Mouse (Mus musculus) forebrain, embryonic 10.5 days (tissue): ENCODE results near the gene Fam122b. TPM values are rescaled to one million over a fixed set of nuclear protein-coding genes. Genes with fewer than 3 reads are reported as not detected.
A peak's percentile ranks its signal among the peaks of the same experiment; 100 is the strongest.
"Not testable (repeated sequence)": the region's sequence is repeated elsewhere in the genome, so short reads cannot be mapped to it uniquely, and the experiment has no call there.

Source experiments
- DNase-seq: peaks from one replicate; pipeline ENCODE4 v3.0.0-alpha.2; 2017; ENCODE audit warnings: low spot score; ENCODE audit errors: extremely low spot score
- H3K27ac ChIP-seq: fragments of 300-500 bp; sonication (generic); 2 replicates; pipeline ENCODE4 v1.5.1; 2016; ENCODE audit warnings: mild to moderate bottlenecking
- H3K27me3 ChIP-seq: fragments of 300-500 bp; sonication (generic); 2 replicates; pipeline ENCODE4 v1.6.1; 2016; ENCODE audit warnings: mild to moderate bottlenecking; ENCODE audit not compliant: poor library complexity, severe bottlenecking
- H3K36me3 ChIP-seq: fragments of 300-500 bp; sonication (generic); replicated peaks from 2 replicates; pipeline ENCODE4 v1.6.1; 2016; ENCODE audit warnings: mild to moderate bottlenecking, moderate library complexity
- H3K4me1 ChIP-seq: fragments of 300-500 bp; sonication (generic); 2 replicates; pipeline ENCODE4 v1.6.1; 2016
- H3K4me3 ChIP-seq: fragments of 300-500 bp; sonication (generic); 2 replicates; pipeline ENCODE4 v1.5.1; 2016; ENCODE audit warnings: mild to moderate bottlenecking, moderate library complexity
- H3K9me3 ChIP-seq: fragments of 300-500 bp; sonication (generic); 2 replicates; pipeline ENCODE4 v1.6.1; 2016; ENCODE audit warnings: mild to moderate bottlenecking, moderate library complexity
- WGBS: fragments of 180-500 bp; shearing (Covaris S2); methylation state at CpG from one replicate; pipeline ENCODE4 v1.1.7; 2016; 5-methylcytosine and 5-hydroxymethylcytosine counted together
- polyA plus RNA-seq: library from polyadenylated mRNA; unstranded; fragments of >200 nt; fragmentation: Nextera tagmentation; extraction: Ambion mirVana; gene quantifications from 2 replicates; pipeline ENCODE4 v1.2.1, GENCODE M21; 2016

Gene Fam122b
- polyA plus RNA-seq, result 7.4 and 7.9 TPM in 2 replicates

- 20% methylated on average over 40 of the region's 40 CpGs for WGBS
- no peaks in the 10 kb centered on the region for H3K27me3 ChIP-seq
- no peaks in the 10 kb centered on the region for H3K9me3 ChIP-seq
- H3K36me3 ChIP-seq, result no peaks in the 10 kb centered on the region
- peak within 1 kb of the TSS; percentile 65 for H3K4me3 ChIP-seq
- peak; percentile 84 for DNase-seq
- H3K4me1 ChIP-seq, result peaks cover 15% of the 10 kb centered on the region
- peak within 1 kb of the TSS; percentile 89 for H3K27ac ChIP-seq
Measured at GRCm38 (mm10) chrX:53269289-53270062, at the start of gene Fam122b. Gene Fam122b, minus strand, starts transcription at chrX:53269805.

- H3K4me3 ChIP-seq, result no peak overlapping the region
- no peak for DNase-seq
- H3K4me1 ChIP-seq, result no peaks in the 10 kb centered on the region
- WGBS, result 91% methylated on average over 5 of the region's 5 CpGs
- H3K36me3 ChIP-seq, result no peaks in the 10 kb centered on the region
- no peaks in the 10 kb centered on the region for H3K27me3 ChIP-seq
- H3K27ac ChIP-seq, result no peak overlapping the region
- H3K9me3 ChIP-seq, result no peaks in the 10 kb centered on the region
Measured at GRCm38 (mm10) chrX:53287924-53288323, 18.3 kb upstream of the Fam122b start.

GRCm38 (mm10) chrX:53273124-53273523, 3.5 kb upstream of the Fam122b start, which contains the start of gene Fam122c:
Gene Fam122c, plus strand, starts transcription at chrX:53273424.
- H3K9me3 ChIP-seq, result no peaks in the 10 kb centered on the region
- WGBS, result 50% methylated on average over 1 of the region's 1 CpGs
- H3K27me3 ChIP-seq, result no peaks in the 10 kb centered on the region
- H3K4me1 ChIP-seq, result peaks cover 7% of the 10 kb centered on the region
- no peak for DNase-seq
- H3K27ac ChIP-seq, result no peak within 1 kb of the TSS
- no peaks in the 10 kb centered on the region for H3K36me3 ChIP-seq
- H3K4me3 ChIP-seq, result no peak within 1 kb of the TSS

GRCm38 (mm10) chrX:53271628-53272027, 2.0 kb upstream of the Fam122b start:
- not testable (repeated sequence) for H3K4me3 ChIP-seq, DNase-seq, H3K36me3 ChIP-seq, H3K27me3 ChIP-seq, H3K27ac ChIP-seq, H3K9me3 ChIP-seq
- 84% methylated on average over 3 of the region's 3 CpGs for WGBS
- peaks cover 15% of the 10 kb centered on the region for H3K4me1 ChIP-seq

GRCm38 (mm10) chrX:53270063-53270432, 443 bp upstream of the Fam122b start:
- Histone ChIP-seq H3K4me3 (peak overlapping the region; percentile 65), H3K27me3 (no peaks in the 10 kb centered on the region), H3K4me1 (peaks cover 15% of the 10 kb centered on the region), H3K27ac (peak overlapping the region; percentile 89), H3K36me3 (no peaks in the 10 kb centered on the region), H3K9me3 (no peaks in the 10 kb centered on the region)
- 16% methylated on average over 10 of the region's 10 CpGs for WGBS
- DNase-seq, result no peak

GRCm38 (mm10) chrX:53268856-53269255, 749 bp downstream of the Fam122b start:
- WGBS, result 18% methylated on average over 10 of the region's 10 CpGs
- no peaks in the 10 kb centered on the region for H3K9me3 ChIP-seq
- no peaks in the 10 kb centered on the region for H3K36me3 ChIP-seq
- H3K4me3 ChIP-seq, result peak overlapping the region; percentile 65
- DNase-seq, result peak; percentile 74
- H3K27me3 ChIP-seq, result no peaks in the 10 kb centered on the region
- peaks cover 15% of the 10 kb centered on the region for H3K4me1 ChIP-seq
- peak overlapping the region; percentile 89 for H3K27ac ChIP-seq

- Histone ChIP-seq H3K9me3 (no peaks in the 10 kb centered on the region), H3K27me3 (no peaks in the 10 kb centered on the region), H3K4me3 (no peak overlapping the region), H3K36me3 (no peaks in the 10 kb centered on the region), H3K4me1 (peaks cover 15% of the 10 kb centered on the region), H3K27ac (no peak overlapping the region)
- WGBS, result 73% methylated on average over 9 of the region's 9 CpGs
- DNase-seq, result no peak
Measured at GRCm38 (mm10) chrX:53266186-53266585, 3.4 kb downstream of the Fam122b start.

- H3K27me3 ChIP-seq, result no peaks in the 10 kb centered on the region
- no peak for DNase-seq
- no peaks in the 10 kb centered on the region for H3K9me3 ChIP-seq
- H3K4me1 ChIP-seq, result no peaks in the 10 kb centered on the region
- no peak overlapping the region for H3K27ac ChIP-seq
- H3K36me3 ChIP-seq, result 0 out of 2 replicates have a peak, but pooled peaks cover 2% of the 10 kb centered on the region
- no peak overlapping the region for H3K4me3 ChIP-seq
Measured at GRCm38 (mm10) chrX:53255195-53255594, 14.4 kb downstream of the Fam122b start.

GRCm38 (mm10) chrX:53240011-53240410, 29.6 kb downstream of the Fam122b start, which contains the start of gene Plac1:
Gene Plac1, minus strand, starts transcription at chrX:53240111.
- no peaks in the 10 kb centered on the region for H3K27me3 ChIP-seq
- no peak within 1 kb of the TSS for H3K27ac ChIP-seq
- no peaks in the 10 kb centered on the region for H3K9me3 ChIP-seq
- peaks cover 9% of the 10 kb centered on the region; the same call in 1 of the 2 replicates for H3K4me1 ChIP-seq
- H3K4me3 ChIP-seq, result no peak within 1 kb of the TSS
- no peaks in the 10 kb centered on the region for H3K36me3 ChIP-seq
- 76% methylated on average over 4 of the region's 4 CpGs for WGBS
- no peak for DNase-seq

- Histone ChIP-seq H3K4me3 (no peak overlapping the region), H3K9me3 (no peaks in the 10 kb centered on the region), H3K36me3 (no peaks in the 10 kb centered on the region), H3K27ac (no peak overlapping the region), H3K4me1 (peaks cover 9% of the 10 kb centered on the region; the same call in 1 of the 2 replicates), H3K27me3 (peaks cover 5% of the 10 kb centered on the region; the same call in 1 of the 2 replicates)
- DNase-seq, result no peak
- 6% methylated on average over 2 of the region's 2 CpGs for WGBS
Measured at GRCm38 (mm10) chrX:53237971-53238370, 31.6 kb downstream of the Fam122b start.

GRCm38 (mm10) chrX:53236404-53236803, 33.2 kb downstream of the Fam122b start:
- 53% methylated on average over 7 of the region's 7 CpGs for WGBS
- Histone ChIP-seq H3K27me3 (peaks cover 5% of the 10 kb centered on the region; the same call in 1 of the 2 replicates), H3K4me3 (no peak overlapping the region), H3K27ac (no peak overlapping the region), H3K9me3 (no peaks in the 10 kb centered on the region), H3K4me1 (peaks cover 9% of the 10 kb centered on the region; the same call in 1 of the 2 replicates), H3K36me3 (no peaks in the 10 kb centered on the region)
- no peak for DNase-seq

- Histone ChIP-seq H3K4me1 (peaks cover 9% of the 10 kb centered on the region; the same call in 1 of the 2 replicates), H3K9me3 (no peaks in the 10 kb centered on the region), H3K27me3 (peaks cover 5% of the 10 kb centered on the region; the same call in 1 of the 2 replicates), H3K27ac (no peak overlapping the region), H3K36me3 (no peaks in the 10 kb centered on the region), H3K4me3 (no peak overlapping the region)
- 46% methylated on average over 3 of the region's 4 CpGs for WGBS
- no peak for DNase-seq
Measured at GRCm38 (mm10) chrX:53233689-53234088, 35.9 kb downstream of the Fam122b start.

GRCm38 (mm10) chrX:53231965-53232364, 37.6 kb downstream of the Fam122b start:
- peak overlapping the region; percentile 29 for H3K4me3 ChIP-seq
- peaks cover 7% of the 10 kb centered on the region; the same call in 1 of the 2 replicates for H3K4me1 ChIP-seq
- DNase-seq, result no peak
- 35% methylated on average over 13 of the region's 13 CpGs for WGBS
- H3K27ac ChIP-seq, result peak overlapping the region; percentile 48; the same call in 1 of the 2 replicates
- no peaks in the 10 kb centered on the region for H3K9me3 ChIP-seq
- peaks cover 5% of the 10 kb centered on the region; the same call in 1 of the 2 replicates for H3K27me3 ChIP-seq
- no peaks in the 10 kb centered on the region for H3K36me3 ChIP-seq
